Mouse (Mus musculus) kidney, postnatal 0 days (tissue): ENCODE data around the gene Tmcc3. TPM values are rescaled to one million over a fixed set of nuclear protein-coding genes. Genes with fewer than 3 reads are reported as not detected.

Experiments used
- ATAC-seq: fragments of 200-750 bp; cut with Nextera tagmentation; replicated peaks from 2 replicates; pipeline ENCODE4 v1.8.0; 2017; ENCODE audit warnings: low read depth, moderate number of reproducible peaks, moderate TSS enrichment, moderate library complexity; ENCODE audit not compliant: low FRiP score
- DNase-seq: peaks from one replicate; pipeline ENCODE4 v3.0.0-alpha.2; 2016; ENCODE audit warnings: low spot score
- H3K27ac ChIP-seq: fragments of 300-500 bp; sonication (generic); 2 replicates; pipeline ENCODE4 v1.5.1; 2014; ENCODE audit warnings: mild to moderate bottlenecking
- H3K27me3 ChIP-seq: fragments of 300-500 bp; sonication (generic); 2 replicates; pipeline ENCODE4 v1.6.1; 2014; ENCODE audit warnings: low read length, mixed read lengths; ENCODE audit not compliant: insufficient read depth
- H3K36me3 ChIP-seq: fragments of 300-500 bp; sonication (generic); 2 replicates; pipeline ENCODE4 v1.6.1; 2014; ENCODE audit warnings: low read length, mixed read lengths; ENCODE audit not compliant: insufficient read depth
- H3K4me1 ChIP-seq: fragments of 300-500 bp; sonication (generic); replicated peaks from 2 replicates; pipeline ENCODE4 v1.6.1; 2014; ENCODE audit warnings: antibody characterized with exemption, low read length, mixed read lengths; ENCODE audit not compliant: insufficient read depth
- H3K4me2 ChIP-seq: fragments of 300-500 bp; sonication (generic); 2 replicates; pipeline ENCODE4 v1.6.1; 2014; ENCODE audit warnings: mild to moderate bottlenecking, low read length, moderate library complexity, mixed read lengths
- H3K4me3 ChIP-seq: fragments of 300-500 bp; sonication (generic); replicated peaks from 2 replicates; pipeline ENCODE4 v1.5.1; 2014; ENCODE audit warnings: low read depth, low read length
- H3K9ac ChIP-seq: fragments of 300-500 bp; sonication (generic); 2 replicates; pipeline ENCODE4 v1.6.1; 2014; ENCODE audit warnings: low read depth, low read length
- H3K9me3 ChIP-seq: fragments of 300-500 bp; sonication (generic); replicated peaks from 2 replicates; pipeline ENCODE4 v1.6.1; 2016; ENCODE audit warnings: low read length, inconsistent platforms, mixed read lengths
- CTCF ChIP-seq: IDR thresholded peaks from 2 replicates; pipeline ENCODE4 v1.5.1; 2016; ENCODE audit warnings: antibody characterized with exemption, low read depth, mild to moderate bottlenecking, moderate library complexity
- WGBS: fragments of 180-500 bp; shearing (Covaris S2); extraction: QIAGEN DNeasy Blood & Tissue Kit; methylation state at CpG from one replicate; pipeline ENCODE4 v1.1.7; 2014; 5-methylcytosine and 5-hydroxymethylcytosine counted together
- polyA plus RNA-seq: library from polyadenylated mRNA; unstranded; fragments of >200 nt; fragmentation: Nextera tagmentation; extraction: Ambion mirVana; gene quantifications from 2 replicates; pipeline ENCODE4 v1.2.1, GENCODE M21; 2015

The Tmcc3 gene
- polyA plus RNA-seq = 7.9 and 8.4 TPM in 2 replicates

DNA sequence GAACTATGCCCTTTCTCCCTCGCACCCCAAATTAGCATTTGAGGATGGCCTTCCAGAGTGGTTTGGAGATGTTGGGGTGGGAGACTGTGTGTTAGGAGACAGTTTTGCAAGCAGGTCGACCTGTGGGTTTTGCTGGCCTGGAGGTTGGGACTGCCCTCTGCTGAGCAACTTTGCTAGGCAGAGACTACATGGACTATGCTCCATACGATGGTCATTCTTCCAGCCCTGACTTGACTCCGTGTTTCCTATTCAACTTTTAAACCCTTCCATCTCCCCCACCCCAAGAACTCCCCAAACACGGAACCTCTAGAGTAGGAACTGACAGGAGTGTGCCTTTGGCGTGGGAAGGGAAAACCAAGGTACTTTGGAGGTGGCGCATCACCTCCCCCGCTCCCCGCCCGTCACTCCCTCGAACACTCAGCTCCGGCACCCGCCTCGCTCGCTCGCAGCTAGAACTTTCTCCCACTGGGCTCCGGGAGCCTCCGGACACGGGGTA lies at the start of gene Tmcc3:
TSS of gene Tmcc3 (plus strand) at position 439 of the 496 bp plus-strand sequence.
- ATAC-seq (no peak), DNase-seq (peak; percentile 22)
- Histone ChIP-seq H3K9me3 (no peaks in the 10 kb centered on the region), H3K4me1 (no peaks in the 10 kb centered on the region), H3K9ac (peak within 1 kb of the TSS; percentile 47), H3K27me3 (0 out of 2 replicates have a peak, but pooled peaks cover 5% of the 10 kb centered on the region), H3K4me3 (peak within 1 kb of the TSS; percentile 50), H3K36me3 (no peaks in the 10 kb centered on the region), H3K4me2 (peak within 1 kb of the TSS; percentile 92), H3K27ac (no peak within 1 kb of the TSS)
- 1% methylated on average over 19 of the region's 19 CpGs for WGBS
- peak; percentile 46; the same call in 1 of the 2 replicates for TF ChIP-seq CTCF

DNA sequence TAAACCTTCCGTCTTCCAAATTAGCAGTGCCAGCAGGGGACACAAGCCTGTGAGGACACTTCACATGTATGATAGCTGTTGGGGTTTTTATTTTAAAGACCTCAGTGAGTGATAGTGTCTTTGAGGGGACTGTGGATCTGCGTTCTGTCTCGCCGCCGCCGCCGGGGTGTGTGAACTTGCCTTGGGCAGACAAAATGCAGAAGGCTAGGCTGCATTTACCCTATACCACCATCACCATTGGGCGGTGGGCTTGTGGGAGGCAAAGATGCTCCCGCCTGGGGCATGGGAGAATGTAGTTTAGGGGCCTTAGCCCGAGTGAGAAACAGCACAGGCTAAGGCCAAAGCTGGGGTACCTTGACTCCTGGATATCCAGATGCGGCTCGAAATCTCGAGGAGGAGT lies 49.1 kb upstream of the Tmcc3 start:
- Histone ChIP-seq H3K27ac (no peak overlapping the region), H3K4me2 (no peak overlapping the region), H3K9ac (no peak overlapping the region), H3K36me3 (no peaks in the 10 kb centered on the region), H3K4me3 (no peak overlapping the region), H3K9me3 (no peaks in the 10 kb centered on the region), H3K4me1 (no peaks in the 10 kb centered on the region), H3K27me3 (no peaks in the 10 kb centered on the region)
- no peak for TF ChIP-seq CTCF
- DNase-seq (no peak), ATAC-seq (no peak)
- 91% methylated on average over 13 of the region's 13 CpGs for WGBS

DNA sequence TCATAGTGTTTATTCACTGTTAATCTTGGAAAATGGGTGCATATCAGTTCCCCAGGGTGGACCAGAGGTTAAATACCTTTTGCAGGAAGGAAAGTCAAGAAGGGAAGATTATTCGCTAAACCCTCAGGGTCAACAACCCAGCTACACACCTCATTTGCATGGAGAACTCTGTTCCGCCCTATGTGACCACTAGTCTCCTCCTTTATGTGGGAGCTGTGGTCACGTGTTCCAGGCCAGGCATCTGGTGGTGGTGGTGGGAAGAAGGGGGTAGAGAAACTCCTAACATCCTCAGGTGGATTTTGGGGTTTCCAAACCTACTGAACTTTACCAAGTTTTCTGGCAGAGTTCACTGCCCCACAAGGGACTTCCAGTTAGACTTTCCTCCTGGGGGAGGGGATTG lies 48.5 kb upstream of the Tmcc3 start:
- ATAC-seq = no peak

DNA sequence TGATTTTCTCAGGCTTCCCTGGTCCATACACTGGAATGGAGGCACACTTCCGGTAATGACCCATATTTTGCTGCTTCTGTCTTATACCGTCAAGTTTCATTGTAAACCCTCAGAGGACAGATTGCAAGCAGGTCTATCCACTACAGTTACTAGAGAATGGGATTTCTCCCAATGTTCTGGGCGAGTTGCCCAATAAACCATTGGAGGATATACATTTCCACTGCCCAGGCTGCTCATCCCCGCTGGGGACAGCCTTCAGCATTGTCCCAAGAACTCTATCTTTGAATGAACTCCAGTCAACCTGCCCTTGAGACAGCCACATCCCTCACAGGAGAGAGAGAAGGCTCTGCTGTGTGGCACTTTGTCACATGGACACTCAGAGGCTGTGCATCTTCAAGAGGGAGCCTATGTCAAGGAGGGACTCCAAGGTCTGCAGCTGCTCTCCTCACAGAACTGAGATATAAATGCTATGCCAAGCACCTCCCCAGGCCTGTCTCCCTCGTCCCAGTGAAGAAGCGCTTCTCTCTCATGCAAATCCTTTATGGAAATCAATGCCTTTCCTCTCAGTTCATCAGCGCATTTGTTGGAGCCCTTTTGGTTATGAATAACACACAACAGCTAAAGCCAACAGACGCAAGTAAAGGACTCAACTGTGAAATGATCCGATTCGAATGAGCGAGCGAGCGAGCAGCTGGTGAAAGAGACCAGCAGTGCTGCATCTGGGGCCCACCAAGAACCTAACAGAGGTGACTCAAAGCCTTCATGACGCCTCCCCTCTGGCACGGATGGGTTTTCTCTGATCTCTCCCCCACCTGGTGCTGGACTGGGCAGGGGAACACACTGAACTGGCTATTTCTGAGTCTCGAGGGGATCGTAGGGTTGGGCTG lies 45.9 kb upstream of the Tmcc3 start:
- H3K4me3 ChIP-seq = no peak overlapping the region
- H3K4me1 ChIP-seq = no peaks in the 10 kb centered on the region
- no peak overlapping the region for H3K9ac ChIP-seq
- ATAC-seq (no peak), DNase-seq (no peak)
- no peaks in the 10 kb centered on the region for H3K27me3 ChIP-seq
- H3K4me2 ChIP-seq = no peak overlapping the region
- TF ChIP-seq CTCF = no peak
- H3K27ac ChIP-seq = no peak overlapping the region
- H3K9me3 ChIP-seq = no peaks in the 10 kb centered on the region
- whole genome bisulfite sequencing = 63% methylated on average over 17 of the region's 17 CpGs
- H3K36me3 ChIP-seq = no peaks in the 10 kb centered on the region

More for the DNA sequence above, 48.5 kb upstream of the Tmcc3 start:
- Histone ChIP-seq H3K27ac (no peak overlapping the region), H3K4me1 (no peaks in the 10 kb centered on the region), H3K9me3 (no peaks in the 10 kb centered on the region), H3K9ac (no peak overlapping the region), H3K36me3 (no peaks in the 10 kb centered on the region), H3K4me3 (no peak overlapping the region), H3K4me2 (no peak overlapping the region), H3K27me3 (no peaks in the 10 kb centered on the region)
- no peak for DNase-seq
- 73% methylated on average over 3 of the region's 3 CpGs for WGBS
- TF ChIP-seq CTCF = no peak

DNA sequence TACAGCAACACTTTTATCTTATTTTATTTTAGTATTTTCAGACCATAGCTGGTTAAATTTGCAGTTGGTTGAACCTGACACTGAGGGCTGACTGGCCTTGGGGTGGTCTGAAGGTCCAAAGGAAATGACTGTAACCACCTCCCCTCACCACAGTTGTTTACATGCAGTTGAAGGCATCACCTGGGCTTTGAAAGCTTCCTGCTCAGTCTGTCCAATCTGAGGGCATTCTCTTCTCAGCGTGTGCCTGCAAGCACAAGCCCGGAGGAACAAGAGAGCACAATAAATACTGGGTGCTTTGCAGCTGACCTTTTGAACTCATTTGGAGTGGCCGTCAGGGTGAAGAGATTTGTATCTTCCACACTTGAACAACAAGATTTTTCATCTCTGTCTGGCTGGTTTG lies 36.4 kb upstream of the Tmcc3 start:
- Histone ChIP-seq H3K36me3 (no peaks in the 10 kb centered on the region), H3K27me3 (no peaks in the 10 kb centered on the region), H3K9me3 (no peaks in the 10 kb centered on the region), H3K4me1 (no peaks in the 10 kb centered on the region), H3K27ac (no peak overlapping the region), H3K4me3 (no peak overlapping the region), H3K9ac (no peak overlapping the region), H3K4me2 (no peak overlapping the region)
- 5% methylated on average over 3 of the region's 3 CpGs for WGBS
- ATAC-seq (no peak), DNase-seq (no peak)
- no peak for TF ChIP-seq CTCF

DNA sequence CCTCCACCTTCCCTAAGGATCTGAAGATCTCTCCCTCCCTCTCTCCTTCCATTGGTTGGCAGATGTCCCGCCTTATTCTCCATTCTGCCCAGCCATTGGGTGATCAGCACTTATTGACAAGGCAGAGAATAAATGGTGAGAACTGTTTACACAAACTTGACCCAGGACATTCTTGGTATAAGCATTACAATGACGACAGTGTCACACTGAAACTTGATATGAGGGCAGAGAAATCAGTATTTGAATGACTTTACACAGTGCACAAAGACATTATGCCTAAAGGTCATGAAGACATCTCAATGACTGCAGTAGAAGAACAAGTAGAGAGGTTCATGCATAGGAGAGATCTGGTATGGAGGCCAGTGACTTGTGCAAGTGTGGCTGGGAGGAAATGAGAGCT lies 35.2 kb upstream of the Tmcc3 start:
- no peaks in the 10 kb centered on the region for H3K36me3 ChIP-seq
- ATAC-seq (no peak), DNase-seq (no peak)
- no peak overlapping the region for H3K4me2 ChIP-seq
- H3K9me3 ChIP-seq = no peaks in the 10 kb centered on the region
- whole genome bisulfite sequencing = 46% methylated on average over 2 of the region's 2 CpGs
- no peak overlapping the region for H3K4me3 ChIP-seq
- H3K27ac ChIP-seq = no peak overlapping the region
- no peak overlapping the region for H3K9ac ChIP-seq
- H3K4me1 ChIP-seq = no peaks in the 10 kb centered on the region
- TF ChIP-seq CTCF = no peak
- no peaks in the 10 kb centered on the region for H3K27me3 ChIP-seq
